Mouse (Mus musculus): ENCODE measurements at regions not wholly inside any gene's neighbourhood (a gene's known extent, or its start where the extent isn't known, plus 50 kb on each side); places are given as distances from the start of the nearest gene placed in this dataset.
A peak's percentile ranks its signal among the peaks of the same experiment; 100 is the strongest.
"Not testable (repeated sequence)": the region's sequence is repeated elsewhere in the genome, so short reads cannot be mapped to it uniquely, and the experiment has no call there.

- no peak for DNase-seq (ENCODE audit: low spot score)
Observed at GRCm38 (mm10) chr3:22681999-22682648, 605.7 kb downstream of the Tbl1xr1 start.

- DNase-seq (ENCODE audit: low spot score): no peak
Observed at GRCm38 (mm10) chr3:22699317-22699716, 622.9 kb downstream of the Tbl1xr1 start.

- not testable (repeated sequence) for DNase-seq (ENCODE audit: low spot score)
Observed at GRCm38 (mm10) chr3:22701486-22701885, 625.0 kb downstream of the Tbl1xr1 start.

GRCm38 (mm10) chr3:22705673-22706072, 629.2 kb downstream of the Tbl1xr1 start:
- DNase-seq (ENCODE audit: low spot score): no peak

- DNase-seq (ENCODE audit: low spot score): peak; percentile 3
Observed at GRCm38 (mm10) chr3:22745026-22745425, 668.6 kb downstream of the Tbl1xr1 start.

Data from layer of hippocampus, adult 11-12 months (tissue).